Mouse (Mus musculus) spleen, adult 18-20 months (tissue): ENCODE data around the gene Macrod1.

ENCODE experiments used
- DNase-seq, 2 experiments: peaks; one replicate each; pipeline ENCODE4 v3.0.0; 2022; ENCODE audit warnings: mixed read lengths in 2 of 2

Gene Macrod1

DNA sequence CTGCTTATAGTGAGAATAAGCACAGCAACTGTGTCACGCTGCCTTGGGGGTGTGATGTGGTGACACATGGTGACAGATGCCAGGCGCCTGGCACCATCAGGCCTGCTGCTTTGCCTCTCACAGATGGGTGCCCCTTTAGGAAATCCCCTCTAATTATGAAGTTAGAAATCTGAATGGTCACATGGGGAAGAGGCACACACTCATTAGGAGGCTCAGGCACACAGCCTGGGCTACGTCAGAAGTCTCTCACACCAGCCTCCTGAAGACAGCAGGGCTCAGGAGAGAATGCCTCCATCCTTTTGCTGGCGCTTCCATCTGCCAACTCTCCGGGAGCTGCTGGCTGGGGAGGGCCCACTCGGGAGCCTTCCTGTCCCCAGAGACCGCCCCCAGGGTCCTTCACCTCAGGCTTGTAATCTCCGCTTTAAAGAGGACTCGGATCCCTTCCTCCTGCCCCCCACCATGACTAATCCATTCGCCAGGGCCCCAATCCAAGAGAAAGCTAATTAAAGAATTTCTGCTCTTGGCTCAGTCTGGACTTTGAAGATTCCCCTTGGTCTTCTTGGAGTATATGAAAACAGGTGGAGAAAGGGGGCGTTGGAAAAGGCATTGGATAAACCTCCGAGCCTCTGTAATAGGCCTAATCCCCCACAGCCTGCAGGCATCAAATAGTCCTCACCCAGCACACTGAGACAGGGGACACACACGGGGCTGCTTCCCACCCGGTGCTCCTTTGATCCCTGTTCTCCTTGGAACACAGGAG, 26.6 kb downstream of the Macrod1 start:
- DNase-seq, result no peak

DNA sequence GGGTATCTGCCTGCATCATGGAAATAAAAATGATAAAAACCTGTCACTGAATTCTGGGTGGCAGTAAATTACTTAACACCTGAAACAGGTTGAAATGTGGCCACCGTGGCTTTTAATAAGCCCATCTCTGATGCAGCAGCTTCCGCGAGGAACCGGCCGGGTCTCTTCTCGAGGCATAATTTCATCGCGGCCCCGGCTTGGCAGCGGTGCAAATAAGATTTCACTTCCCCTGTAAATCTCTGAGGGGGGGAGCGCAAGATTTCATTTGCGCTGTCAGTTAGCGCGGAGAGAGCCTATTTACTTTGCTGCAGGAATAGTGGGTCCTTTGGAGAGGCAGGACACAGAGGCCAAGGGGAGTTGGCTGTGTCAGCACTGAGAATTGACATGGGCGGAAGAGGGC, 28.1 kb downstream of the Macrod1 start:
- no peak for DNase-seq

DNA sequence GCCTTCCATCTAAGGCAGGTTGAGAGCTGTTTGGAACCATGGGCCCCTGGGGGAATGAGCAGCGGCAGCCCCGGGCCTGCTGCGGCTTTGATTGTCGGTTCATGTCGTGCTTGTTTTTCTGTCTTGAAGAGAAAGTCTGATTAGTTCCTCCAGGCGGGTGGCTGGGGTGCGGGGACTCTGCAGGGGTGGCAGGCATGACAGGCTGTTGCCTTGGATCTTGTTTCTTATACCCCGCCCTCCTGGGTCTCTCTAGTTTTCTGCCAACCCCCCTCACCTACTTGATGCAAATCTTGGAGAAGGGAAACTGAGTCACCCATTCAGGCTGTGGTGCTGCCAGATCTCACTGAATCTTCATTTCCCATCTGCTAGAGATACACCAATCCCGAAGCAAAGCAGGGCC, 31.9 kb downstream of the Macrod1 start:
- no peak for DNase-seq

DNA sequence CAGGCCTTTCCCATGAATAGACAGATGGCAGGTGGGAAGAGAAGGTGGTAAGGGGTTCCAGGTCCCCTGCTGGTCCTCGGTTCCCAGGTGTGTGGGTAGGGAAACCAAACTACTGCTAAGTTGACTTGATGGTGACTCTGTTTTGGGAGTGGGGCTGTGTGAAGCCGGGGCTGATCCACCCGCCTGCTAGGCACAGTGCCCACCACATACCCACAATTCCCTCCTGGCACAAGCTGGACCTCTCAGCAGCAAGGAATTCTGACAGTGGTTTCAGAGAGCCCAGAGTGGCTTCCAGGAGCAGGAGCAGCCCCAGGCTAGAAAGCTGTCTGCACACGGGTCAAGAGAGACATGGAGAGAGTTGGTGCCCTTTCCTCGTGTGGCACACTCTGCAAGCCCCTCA, 32.4 kb downstream of the Macrod1 start:
- no peak for DNase-seq

DNA sequence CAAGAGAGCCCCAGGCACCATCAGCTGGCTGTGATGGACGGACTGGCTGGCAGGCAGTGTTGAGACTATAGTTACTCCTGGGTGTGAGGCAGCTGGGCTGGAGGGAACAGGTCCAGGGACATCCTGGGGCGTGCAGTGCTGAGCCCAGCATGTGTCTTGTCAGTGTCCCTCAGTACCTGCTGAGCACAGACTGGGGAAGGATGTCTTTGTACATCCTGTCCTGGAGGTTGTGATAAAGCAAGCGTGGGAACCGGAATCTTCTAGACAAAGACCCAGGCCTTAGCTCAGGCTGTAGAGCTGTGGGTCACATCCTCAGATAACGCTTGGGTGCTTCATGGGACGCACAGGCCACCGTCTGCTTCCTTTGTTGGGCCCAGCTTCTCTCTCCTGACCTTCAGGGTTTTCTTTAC, 33.2 kb downstream of the Macrod1 start:
- DNase-seq, result no peak

DNA sequence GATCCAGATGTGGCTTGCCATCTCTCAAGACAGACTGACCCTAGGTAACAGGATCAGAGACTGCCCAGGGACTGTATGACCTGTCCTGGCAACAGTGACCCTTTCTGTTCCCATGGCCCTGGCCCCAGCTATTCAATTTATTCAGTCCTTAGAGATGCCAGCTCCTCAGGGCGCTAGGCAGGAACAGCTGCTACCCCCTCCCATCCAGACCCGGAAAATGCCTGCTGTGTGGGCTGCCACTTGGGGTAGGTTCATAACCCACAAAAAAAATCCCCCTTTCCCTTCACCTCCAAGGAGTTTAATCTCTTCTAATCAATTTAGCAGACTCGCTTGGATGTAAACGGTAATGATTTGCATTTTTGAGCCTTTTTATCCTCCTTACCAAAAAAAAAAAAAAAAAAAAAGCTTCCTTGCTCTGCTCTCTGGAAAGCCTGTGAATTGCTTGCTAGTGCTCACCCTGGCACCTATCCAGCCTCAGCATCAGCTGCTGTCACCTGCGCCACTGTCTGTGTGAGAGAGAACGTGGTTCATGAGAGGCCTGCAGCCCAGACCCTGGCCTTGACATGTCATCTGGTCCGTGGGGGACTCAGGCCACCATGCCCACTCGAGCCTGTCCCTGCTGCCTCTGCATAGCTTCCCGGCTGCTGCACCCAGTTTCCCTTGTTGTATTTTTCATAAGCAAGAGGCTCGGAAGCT, 33.9 kb downstream of the Macrod1 start:
- DNase-seq, result no peak

DNA sequence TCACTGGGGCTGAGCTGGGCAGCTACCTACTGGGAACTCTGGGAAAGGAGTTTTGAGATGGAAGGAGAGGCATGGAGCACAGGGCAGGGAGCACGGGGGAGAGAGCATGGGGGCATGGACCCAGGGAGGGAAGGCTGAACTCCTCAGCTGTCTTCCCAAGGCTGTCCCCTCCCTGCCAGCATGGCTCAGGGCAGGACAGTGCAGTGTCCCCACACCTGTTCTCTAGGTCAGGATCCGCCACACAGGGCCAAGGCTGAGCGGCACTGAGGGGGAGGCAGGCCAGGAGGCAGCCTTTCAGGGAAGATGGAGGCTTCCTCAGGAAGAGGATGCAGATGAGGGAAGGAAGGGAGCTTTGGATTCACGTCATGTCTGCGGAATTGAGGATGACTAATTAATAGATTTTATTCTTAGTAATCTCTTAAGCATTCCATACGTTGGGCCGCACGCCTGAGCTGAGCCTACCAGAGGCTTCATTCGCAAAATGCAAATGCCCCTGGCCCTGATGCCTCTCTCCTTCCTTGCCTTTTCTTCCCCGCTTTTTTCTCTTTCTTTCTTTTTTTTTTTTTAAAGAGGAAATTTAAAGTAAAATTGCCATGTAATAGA, 34.9 kb downstream of the Macrod1 start:
- no peak for DNase-seq

DNA sequence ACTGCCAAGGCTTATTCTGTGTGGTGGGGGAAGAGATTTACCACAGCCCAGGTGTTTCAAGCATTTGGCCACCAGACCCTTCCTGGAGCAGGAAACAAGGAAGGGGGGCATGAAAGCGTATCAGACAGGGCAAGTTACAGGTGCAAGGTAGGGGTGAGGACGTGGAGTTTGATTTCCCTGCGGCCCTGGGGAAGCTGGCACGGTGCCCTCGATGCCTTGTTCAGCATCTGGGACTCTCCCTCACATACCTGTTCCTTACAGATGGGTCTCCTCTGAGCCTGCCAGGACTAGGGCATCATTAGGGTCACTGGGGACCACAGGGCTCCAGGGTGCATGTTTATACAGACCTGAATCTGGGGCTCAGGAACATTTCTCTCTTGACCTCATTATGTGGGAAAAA, 36.1 kb downstream of the Macrod1 start:
- no peak for DNase-seq

DNA sequence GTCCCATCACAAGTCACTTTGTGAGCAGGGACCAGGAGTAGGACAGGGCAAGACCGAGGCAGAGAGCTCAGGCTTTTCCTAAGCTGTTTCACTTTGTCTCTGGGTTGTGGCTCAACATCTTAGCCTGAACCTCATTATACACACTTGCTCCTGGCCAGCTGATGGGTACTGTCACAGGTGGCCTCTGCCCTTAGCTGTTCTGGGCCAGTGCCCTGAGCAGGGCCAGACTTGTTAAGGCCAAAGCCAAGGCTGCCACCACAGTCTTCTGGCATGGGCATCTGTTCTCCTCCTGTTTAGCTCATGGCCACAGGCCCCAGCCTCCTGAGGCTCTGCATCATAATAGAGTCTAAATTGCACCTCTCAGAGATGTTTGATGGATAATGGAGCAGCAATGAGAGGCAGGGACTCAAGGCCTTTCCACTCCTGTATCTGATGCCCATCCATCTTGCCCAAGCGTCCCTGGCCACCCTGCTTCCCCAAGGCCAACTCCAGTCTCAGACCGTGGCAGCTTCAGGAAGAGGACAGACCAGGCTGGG, 43.1 kb downstream of the Macrod1 start:
- no peak for DNase-seq

DNA sequence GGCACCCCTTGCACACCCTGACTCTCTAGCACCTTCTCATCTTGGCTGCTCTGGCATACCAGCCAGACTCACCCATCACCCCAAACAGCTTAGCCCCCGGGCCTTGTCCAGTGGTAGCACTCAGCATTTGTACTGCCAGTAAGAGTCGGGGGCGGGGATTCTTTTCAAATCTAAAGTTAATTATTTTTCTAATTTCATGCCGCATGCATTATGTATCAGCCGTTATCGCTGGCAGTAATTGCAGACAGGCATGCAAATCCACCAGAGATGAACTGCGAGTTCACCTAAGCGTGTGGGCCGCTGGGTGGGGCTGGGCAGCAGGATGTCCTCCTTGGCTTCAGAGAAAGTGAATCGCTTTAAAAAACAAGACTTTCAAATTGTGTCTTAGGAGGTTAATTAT, 45.4 kb downstream of the Macrod1 start:
- DNase-seq, result no peak

DNA sequence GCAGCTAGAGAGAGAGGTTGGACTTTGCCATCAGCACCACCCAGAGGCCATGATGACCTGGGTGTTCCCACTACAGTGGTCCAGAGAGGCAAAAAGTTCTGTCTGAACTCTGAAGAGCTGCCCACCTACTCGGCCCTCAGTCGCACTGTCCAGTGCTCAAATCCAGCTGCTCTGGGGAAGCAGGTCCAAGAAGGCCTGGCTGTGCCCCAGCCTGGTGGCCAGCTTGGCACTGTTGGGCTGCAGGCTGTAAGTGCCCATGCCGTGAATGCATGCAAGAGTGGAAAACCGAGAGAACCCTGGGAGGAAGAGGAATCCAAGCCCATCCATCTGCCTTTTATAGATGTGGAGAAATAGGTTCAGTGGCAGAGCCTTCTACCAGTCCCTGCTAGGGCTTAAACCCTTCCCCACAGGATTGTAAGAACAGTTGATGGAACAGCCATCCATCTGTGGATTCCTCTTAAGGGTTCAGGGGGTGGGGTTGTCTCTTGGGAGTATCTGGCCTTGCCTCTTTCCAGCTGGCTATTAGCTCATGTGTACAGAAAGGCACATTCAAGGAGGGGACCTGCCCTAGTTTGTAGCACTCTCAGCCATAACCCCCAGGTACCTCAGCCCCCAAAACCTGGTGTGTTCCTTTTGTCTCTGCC, 46.9 kb downstream of the Macrod1 start:
- no peak for DNase-seq

DNA sequence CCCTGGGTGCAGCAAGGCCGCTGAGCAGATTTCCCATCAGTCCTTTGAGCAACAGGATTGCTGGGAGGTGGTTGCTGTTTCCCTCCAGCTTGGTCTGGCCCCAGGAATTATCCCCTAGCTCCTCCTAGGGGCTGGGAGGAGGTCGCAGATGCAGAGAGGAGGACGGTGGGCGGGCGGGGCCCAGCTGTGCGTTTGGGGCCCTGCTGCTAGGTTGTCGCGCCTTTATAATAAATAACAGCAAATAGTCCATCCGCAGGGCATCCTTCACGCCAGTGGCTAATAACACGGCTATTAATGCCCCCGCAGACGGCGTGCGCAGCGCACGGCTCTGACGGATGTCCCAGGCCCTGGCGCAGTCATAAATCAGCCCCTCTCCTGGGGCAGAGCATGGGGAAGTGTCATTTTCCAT, 47.4 kb downstream of the Macrod1 start:
- no peak for DNase-seq

DNA sequence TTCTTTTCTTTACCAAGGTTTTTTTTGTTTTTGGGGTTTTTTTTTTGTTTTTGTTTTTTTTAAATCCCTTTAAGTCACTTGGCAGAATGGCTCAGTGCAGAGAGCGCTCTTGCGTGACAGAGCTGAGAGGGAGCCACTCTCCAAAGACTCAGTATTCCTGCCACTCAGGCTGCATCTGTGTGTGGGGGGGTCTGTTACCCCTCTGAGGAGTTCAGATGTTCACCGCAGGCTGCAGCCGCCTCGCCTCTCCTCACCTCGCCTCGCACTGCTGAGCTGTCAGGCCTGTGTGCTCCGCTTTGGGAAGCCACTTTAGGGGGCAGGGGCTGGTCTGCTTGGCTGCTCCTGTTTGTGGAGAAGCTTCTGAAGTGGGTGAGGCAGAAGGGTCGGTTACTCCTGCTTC, 48.9 kb downstream of the Macrod1 start, which contains the start of gene Flrt1:
TSS of gene Flrt1 (minus strand) at position 186 of the 400 bp plus-strand sequence.
- no peak for DNase-seq

DNA sequence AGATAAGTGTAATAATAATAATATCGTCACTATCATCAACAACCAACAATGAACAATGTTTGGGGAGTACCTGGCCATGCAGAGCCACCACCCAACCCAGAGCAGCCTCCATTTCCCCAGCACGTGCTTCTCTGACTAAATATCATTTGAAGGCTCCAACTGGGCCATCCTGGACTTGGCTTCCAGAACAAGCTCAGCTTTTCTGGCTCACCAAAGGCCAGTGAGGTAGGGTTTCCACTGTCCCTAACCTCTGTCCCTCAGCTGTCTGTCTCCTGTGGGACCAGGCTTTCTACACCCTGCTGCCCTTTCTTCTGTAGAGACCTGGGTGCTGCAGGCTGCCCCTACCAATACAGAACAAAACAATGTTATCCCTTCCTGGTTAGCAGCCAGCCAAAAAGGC, 50.0 kb downstream of the Macrod1 start:
- no peak for DNase-seq

DNA sequence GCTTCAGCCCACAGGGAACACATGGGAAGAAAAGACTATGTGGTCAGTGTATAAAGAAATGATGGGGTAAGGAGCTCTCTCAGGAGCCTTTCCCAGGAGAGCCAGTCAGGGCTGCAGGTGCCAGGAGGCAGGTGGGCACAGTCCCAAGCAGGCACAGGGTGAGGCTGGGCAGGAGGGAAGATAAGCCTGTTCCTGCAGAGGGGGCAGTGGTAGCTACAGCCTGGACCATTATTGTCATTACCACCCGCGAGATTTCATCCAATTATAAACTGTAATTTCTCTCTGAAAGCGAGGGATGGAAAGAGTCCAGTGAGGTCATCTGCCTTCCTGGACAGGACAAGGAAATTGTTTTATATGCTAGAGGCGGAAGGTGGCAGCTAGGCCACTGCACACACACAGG, 50.6 kb downstream of the Macrod1 start:
- no peak for DNase-seq

DNA sequence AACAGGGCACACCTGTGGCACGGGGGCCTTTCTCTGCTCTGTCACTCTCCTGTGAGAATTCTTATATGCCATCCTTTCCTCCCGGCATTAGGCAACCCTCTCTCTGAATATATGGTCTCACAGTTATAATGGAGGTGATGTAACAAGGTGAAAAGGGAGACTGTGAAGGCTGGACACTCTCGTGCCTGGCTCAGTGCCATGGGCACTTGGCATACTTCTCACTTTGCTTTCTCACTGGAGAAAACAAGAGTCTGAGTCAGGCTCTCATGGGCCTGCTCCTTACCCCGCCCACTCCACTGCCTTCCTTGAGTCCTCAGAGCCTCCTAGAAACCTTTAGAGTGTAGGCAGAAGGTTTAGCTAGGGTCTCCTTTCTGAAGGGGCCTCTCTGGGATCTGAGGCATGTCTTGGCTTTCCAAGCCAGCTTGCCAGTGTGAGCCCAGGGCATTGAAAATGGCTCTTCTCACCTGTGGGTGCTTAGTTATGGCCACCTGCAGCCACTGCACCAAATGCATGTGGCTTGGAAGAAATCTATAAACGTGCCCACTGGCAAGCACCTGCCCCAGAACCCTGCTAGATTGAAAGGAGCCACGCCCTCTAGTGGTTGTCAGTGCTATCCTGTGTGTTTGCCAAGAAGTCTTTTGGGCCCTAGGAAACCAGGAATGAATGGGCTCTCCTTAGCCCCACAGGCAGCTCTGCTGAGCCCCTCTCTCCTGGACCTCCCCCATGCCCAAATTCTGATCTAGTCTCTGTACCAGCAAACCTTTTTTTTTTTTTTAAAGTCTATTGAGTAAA, 51.7 kb downstream of the Macrod1 start:
- no peak for DNase-seq

DNA sequence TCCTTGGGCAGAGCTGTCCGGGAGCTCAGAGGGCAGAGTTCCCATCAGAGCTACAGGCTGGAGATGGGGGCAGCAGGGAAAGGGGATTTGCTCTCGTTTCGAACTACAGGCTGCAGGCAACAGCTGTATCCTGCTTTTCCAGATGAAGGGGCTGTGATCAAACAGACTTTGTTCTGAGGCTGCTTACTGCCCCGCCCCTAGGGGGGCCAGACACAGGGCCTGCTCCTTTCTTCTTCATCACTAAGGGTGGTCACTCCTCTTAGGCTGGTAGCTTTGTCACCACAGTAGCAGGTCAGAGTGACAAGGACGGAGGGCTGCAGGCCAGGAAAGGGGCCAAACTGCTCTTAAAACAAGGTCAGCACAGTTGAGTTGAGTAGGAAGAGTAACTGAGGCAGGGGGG, 53.5 kb downstream of the Macrod1 start:
- no peak for DNase-seq

DNA sequence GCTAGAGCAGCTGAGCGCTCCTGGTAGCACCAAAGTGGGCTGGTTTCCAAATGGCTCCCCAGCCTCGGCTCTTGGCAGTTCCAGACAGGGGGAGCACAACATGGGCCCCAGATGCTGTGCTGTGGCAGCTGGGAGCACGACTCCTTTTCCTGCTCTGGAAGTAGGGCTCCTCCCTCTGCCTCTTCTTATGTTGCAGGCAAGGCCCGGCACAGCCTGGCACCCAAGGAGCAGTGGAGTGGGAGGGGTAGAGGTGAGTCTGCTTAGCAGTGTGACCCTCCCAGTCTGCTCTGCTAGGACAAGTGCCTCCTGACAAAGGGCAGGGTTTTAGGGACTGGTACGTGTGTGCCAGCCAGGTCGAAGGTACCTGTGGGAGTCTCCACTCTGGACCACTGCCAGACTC, 54.3 kb downstream of the Macrod1 start:
- DNase-seq, result no peak

DNA sequence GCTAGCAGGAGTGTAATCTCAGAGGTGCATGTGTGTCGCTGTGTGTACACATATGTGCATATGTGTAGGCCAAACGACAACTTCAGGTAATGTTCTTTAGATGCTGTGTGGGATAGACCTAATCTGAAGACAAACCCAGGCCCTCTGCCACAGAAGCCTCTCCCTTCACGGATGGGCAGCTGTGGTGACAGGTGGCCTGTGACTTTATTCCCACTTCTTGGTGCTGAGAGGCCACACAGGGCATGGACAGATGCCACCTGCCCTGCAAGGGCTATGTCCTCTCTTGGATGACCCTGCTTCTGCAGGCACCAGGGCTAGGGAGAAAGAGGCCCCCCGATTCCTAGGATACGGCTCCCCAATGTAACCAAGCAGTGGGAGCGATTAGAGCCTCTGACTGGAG, 54.7 kb downstream of the Macrod1 start:
- no peak for DNase-seq

DNA sequence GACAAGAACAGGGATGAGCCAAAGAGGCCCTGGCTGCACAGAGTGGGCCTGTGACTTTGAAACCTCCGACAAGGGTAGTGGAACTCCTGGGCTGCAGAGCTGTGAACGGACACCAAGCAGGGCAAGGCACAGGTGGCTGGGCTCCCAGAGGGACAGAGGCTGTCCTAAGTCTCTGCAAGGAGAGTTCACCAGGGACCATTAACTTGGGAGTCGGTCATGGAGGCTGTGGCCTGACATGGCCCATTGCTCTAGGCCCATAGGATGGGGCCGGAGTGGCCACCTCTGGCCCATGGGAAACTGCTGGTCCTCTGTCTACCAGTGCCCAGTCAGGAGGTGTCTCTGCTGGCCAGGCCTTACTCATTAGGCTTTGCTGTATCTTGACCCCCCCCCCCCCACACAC, 55.1 kb downstream of the Macrod1 start:
- no peak for DNase-seq

DNA sequence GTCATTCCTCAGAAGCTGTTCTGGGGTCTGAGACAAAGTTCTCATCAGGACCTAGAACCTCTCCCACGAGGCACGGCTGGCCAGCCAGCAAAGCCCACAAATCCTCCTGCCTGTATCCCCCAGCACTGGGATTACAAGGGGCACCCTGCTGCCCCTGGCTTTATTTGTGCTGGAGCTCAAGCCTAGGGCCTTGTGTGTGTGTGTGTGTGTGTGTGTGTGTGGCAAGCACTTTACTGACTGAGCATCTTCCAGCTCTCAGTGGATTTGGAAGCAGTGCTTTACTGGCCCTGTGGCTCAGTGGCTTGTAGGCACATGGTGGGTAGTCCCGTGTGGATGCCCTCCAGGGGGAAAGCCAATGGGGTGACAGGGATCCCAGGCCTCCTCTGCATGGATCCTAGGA, 56.0 kb downstream of the Macrod1 start:
- DNase-seq, result no peak

DNA sequence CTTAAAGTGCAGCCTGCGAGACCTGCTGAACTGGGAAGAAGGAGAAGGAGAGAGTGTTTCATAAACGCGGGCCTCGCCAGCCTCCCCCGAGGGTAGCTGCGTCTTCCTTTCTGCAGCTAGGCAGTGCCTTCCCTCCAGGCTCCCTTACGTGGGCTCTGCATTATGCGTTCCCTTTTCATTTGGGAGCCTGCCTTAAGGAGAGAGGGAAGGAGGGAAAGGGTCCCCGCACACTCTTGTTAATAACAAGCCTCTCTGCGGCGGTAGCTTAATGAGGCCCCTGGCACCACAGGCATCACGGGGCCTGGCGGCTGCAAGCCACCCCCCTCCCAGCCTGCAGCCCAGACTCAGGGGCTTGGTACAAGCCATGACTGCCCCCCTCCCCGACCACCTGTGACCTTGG, 57.0 kb downstream of the Macrod1 start:
- DNase-seq, result no peak
